Mouse (Mus musculus) forebrain, embryonic 13.5 days (tissue): ENCODE measurements around the gene Maml3. TPM values are rescaled to one million over a fixed set of nuclear protein-coding genes. Genes with fewer than 3 reads are reported as not detected.
A peak's percentile ranks its signal among the peaks of the same experiment; 100 is the strongest.

ENCODE experiments used
- ATAC-seq: fragments of 200-750 bp; cut with Nextera tagmentation; 2 replicates; pipeline ENCODE4 v1.8.0; 2017
- H3K27ac ChIP-seq: fragments of 300-500 bp; sonication (generic); 2 replicates; pipeline ENCODE4 v1.5.1; 2015; ENCODE audit warnings: inconsistent platforms, mild to moderate bottlenecking, moderate library complexity
- H3K27me3 ChIP-seq: fragments of 300-500 bp; sonication (generic); 2 replicates; pipeline ENCODE4 v1.6.1; 2015; ENCODE audit warnings: mild to moderate bottlenecking, inconsistent platforms
- H3K36me3 ChIP-seq: fragments of 300-500 bp; sonication (generic); 2 replicates; pipeline ENCODE4 v1.6.1; 2015; ENCODE audit warnings: mild to moderate bottlenecking, inconsistent platforms; ENCODE audit not compliant: poor library complexity, severe bottlenecking
- H3K4me1 ChIP-seq: fragments of 300-500 bp; sonication (generic); 2 replicates; pipeline ENCODE4 v1.6.1; 2015; ENCODE audit warnings: inconsistent platforms
- H3K4me2 ChIP-seq: fragments of 300-500 bp; sonication (generic); 2 replicates; pipeline ENCODE4 v1.6.1; 2015; ENCODE audit warnings: inconsistent platforms, mild to moderate bottlenecking, moderate library complexity
- H3K4me3 ChIP-seq: fragments of 300-500 bp; sonication (generic); 2 replicates; pipeline ENCODE4 v1.5.1; 2015; ENCODE audit warnings: mild to moderate bottlenecking, inconsistent platforms
- H3K9ac ChIP-seq: fragments of 300-500 bp; sonication (generic); 2 replicates; pipeline ENCODE4 v1.6.1; 2015; ENCODE audit warnings: mild to moderate bottlenecking, inconsistent platforms
- H3K9me3 ChIP-seq: fragments of 300-500 bp; sonication (generic); replicated peaks from 2 replicates; pipeline ENCODE4 v1.6.1; 2016; ENCODE audit warnings: inconsistent platforms
- whole genome bisulfite sequencing: fragments of 180-500 bp; shearing (Covaris S2); methylation state at CpG from one replicate; pipeline ENCODE4 v1.1.7; 2015; 5-methylcytosine and 5-hydroxymethylcytosine counted together
- polyA plus RNA-seq: library from polyadenylated mRNA; unstranded; fragments of >200 nt; fragmentation: Nextera tagmentation; extraction: Ambion mirVana; gene quantifications from 2 replicates; pipeline ENCODE4 v1.2.1, GENCODE M21; 2015

The Maml3 gene
- polyA plus RNA-seq, 1 experiment from 2014 or later: 5.4 TPM

- Histone ChIP-seq H3K9me3 (no peaks in the 10 kb centered on the region), H3K4me3 (no peak overlapping the region), H3K4me2 (no peak overlapping the region), H3K4me1 (peaks cover 23% of the 10 kb centered on the region), H3K27ac (no peak overlapping the region), H3K9ac (no peak overlapping the region), H3K36me3 (no peaks in the 10 kb centered on the region), H3K27me3 (no peaks in the 10 kb centered on the region)
- ATAC-seq: no peak
- WGBS: 99% methylated on average over 3 of the region's 3 CpGs
Measured at GRCm38 (mm10) chr3:51733685-51734084, 371.2 kb downstream of the Maml3 start.

GRCm38 (mm10) chr3:51731949-51732636 lies 372.8 kb downstream of the Maml3 start:
- ATAC-seq: no peak
- Histone ChIP-seq H3K4me2 (no peak overlapping the region), H3K4me1 (peaks cover 30% of the 10 kb centered on the region), H3K27ac (peak overlapping the region; percentile 19), H3K27me3 (no peaks in the 10 kb centered on the region), H3K9me3 (no peaks in the 10 kb centered on the region), H3K9ac (no peak overlapping the region), H3K4me3 (no peak overlapping the region), H3K36me3 (no peaks in the 10 kb centered on the region)
- 81% methylated on average over 16 of the region's 16 CpGs for WGBS

- Histone ChIP-seq H3K27me3 (no peaks in the 10 kb centered on the region), H3K4me1 (peaks cover 30% of the 10 kb centered on the region), H3K9ac (no peak overlapping the region), H3K9me3 (no peaks in the 10 kb centered on the region), H3K4me3 (no peak overlapping the region), H3K4me2 (no peak overlapping the region), H3K27ac (no peak overlapping the region), H3K36me3 (no peaks in the 10 kb centered on the region)
- ATAC-seq: no peak
- 90% methylated on average over 7 of the region's 7 CpGs for WGBS
Measured at GRCm38 (mm10) chr3:51730662-51731061, 374.2 kb downstream of the Maml3 start.

GRCm38 (mm10) chr3:51729109-51729918 lies 375.6 kb downstream of the Maml3 start:
- H3K9me3 ChIP-seq: no peaks in the 10 kb centered on the region
- H3K27ac ChIP-seq: peak overlapping the region; percentile 35
- 0 out of 2 replicates have a peak overlapping the region, but pooled peaks have one; percentile 5 for H3K9ac ChIP-seq
- ATAC-seq: peak; percentile 64
- no peak overlapping the region for H3K4me3 ChIP-seq
- H3K27me3 ChIP-seq: no peaks in the 10 kb centered on the region
- H3K4me2 ChIP-seq: no peak overlapping the region
- WGBS: 44% methylated on average over 14 of the region's 14 CpGs
- H3K36me3 ChIP-seq: no peaks in the 10 kb centered on the region
- H3K4me1 ChIP-seq: peaks cover 30% of the 10 kb centered on the region

GRCm38 (mm10) chr3:51728456-51728855 lies 376.4 kb downstream of the Maml3 start:
- Histone ChIP-seq H3K4me1 (peaks cover 30% of the 10 kb centered on the region), H3K36me3 (no peaks in the 10 kb centered on the region), H3K9me3 (no peaks in the 10 kb centered on the region), H3K4me3 (no peak overlapping the region), H3K9ac (no peak overlapping the region), H3K27ac (no peak overlapping the region), H3K4me2 (no peak overlapping the region), H3K27me3 (no peaks in the 10 kb centered on the region)
- 86% methylated on average over 8 of the region's 12 CpGs for WGBS
- ATAC-seq: no peak

- Histone ChIP-seq H3K36me3 (no peaks in the 10 kb centered on the region), H3K9ac (no peak overlapping the region), H3K9me3 (no peaks in the 10 kb centered on the region), H3K4me1 (peaks cover 30% of the 10 kb centered on the region), H3K27ac (no peak overlapping the region), H3K4me3 (no peak overlapping the region), H3K4me2 (no peak overlapping the region), H3K27me3 (no peaks in the 10 kb centered on the region)
- ATAC-seq: no peak
- 81% methylated on average over 8 of the region's 8 CpGs for WGBS
Measured at GRCm38 (mm10) chr3:51727968-51728367, 376.9 kb downstream of the Maml3 start.

GRCm38 (mm10) chr3:51727487-51727886 lies 377.4 kb downstream of the Maml3 start:
- 72% methylated on average over 3 of the region's 3 CpGs for WGBS
- ATAC-seq: no peak
- Histone ChIP-seq H3K9ac (no peak overlapping the region), H3K27me3 (no peaks in the 10 kb centered on the region), H3K27ac (no peak overlapping the region), H3K4me2 (no peak overlapping the region), H3K36me3 (no peaks in the 10 kb centered on the region), H3K9me3 (no peaks in the 10 kb centered on the region), H3K4me1 (peaks cover 28% of the 10 kb centered on the region), H3K4me3 (no peak overlapping the region)

- WGBS: 96% methylated on average over 6 of the region's 6 CpGs
Measured at GRCm38 (mm10) chr3:51726257-51726656, 378.6 kb downstream of the Maml3 start.

GRCm38 (mm10) chr3:51719982-51720381 lies 384.9 kb downstream of the Maml3 start:
- no peaks in the 10 kb centered on the region for H3K36me3 ChIP-seq
- H3K27me3 ChIP-seq: no peaks in the 10 kb centered on the region
- H3K9me3 ChIP-seq: no peaks in the 10 kb centered on the region
- no peak overlapping the region for H3K4me2 ChIP-seq
- no peak for ATAC-seq
- 76% methylated on average over 1 of the region's 1 CpGs for WGBS
- no peak overlapping the region for H3K4me3 ChIP-seq
- H3K4me1 ChIP-seq: no peaks in the 10 kb centered on the region
- H3K27ac ChIP-seq: no peak overlapping the region
- no peak overlapping the region for H3K9ac ChIP-seq

More at GRCm38 (mm10) chr3:51726257-51726656, 378.6 kb downstream of the Maml3 start:
- no peak for ATAC-seq
- Histone ChIP-seq H3K4me3 (no peak overlapping the region), H3K9me3 (no peaks in the 10 kb centered on the region), H3K27me3 (no peaks in the 10 kb centered on the region), H3K4me2 (no peak overlapping the region), H3K9ac (no peak overlapping the region), H3K4me1 (peaks cover 19% of the 10 kb centered on the region), H3K36me3 (no peaks in the 10 kb centered on the region), H3K27ac (no peak overlapping the region)

- H3K4me2 ChIP-seq: no peak overlapping the region
- no peaks in the 10 kb centered on the region for H3K36me3 ChIP-seq
- no peaks in the 10 kb centered on the region for H3K4me1 ChIP-seq
- H3K27ac ChIP-seq: no peak overlapping the region
- ATAC-seq: no peak
- H3K4me3 ChIP-seq: no peak overlapping the region
- H3K9me3 ChIP-seq: no peaks in the 10 kb centered on the region
- 95% methylated on average over 3 of the region's 3 CpGs for WGBS
- no peaks in the 10 kb centered on the region for H3K27me3 ChIP-seq
- no peak overlapping the region for H3K9ac ChIP-seq
Measured at GRCm38 (mm10) chr3:51719373-51719772, 385.5 kb downstream of the Maml3 start.

- 77% methylated on average over 4 of the region's 4 CpGs for WGBS
- ATAC-seq: no peak
- H3K27me3 ChIP-seq: no peaks in the 10 kb centered on the region
Measured at GRCm38 (mm10) chr3:51717909-51718308, 387.0 kb downstream of the Maml3 start.

GRCm38 (mm10) chr3:51717455-51717854 lies 387.4 kb downstream of the Maml3 start:
- ATAC-seq: no peak
- H3K9me3 ChIP-seq: no peaks in the 10 kb centered on the region
- H3K4me2 ChIP-seq: no peak overlapping the region
- H3K27ac ChIP-seq: no peak overlapping the region
- no peaks in the 10 kb centered on the region for H3K27me3 ChIP-seq
- H3K4me3 ChIP-seq: no peak overlapping the region
- peaks cover 9% of the 10 kb centered on the region; the same call in 1 of the 2 replicates for H3K4me1 ChIP-seq
- H3K9ac ChIP-seq: no peak overlapping the region
- WGBS: 73% methylated on average over 3 of the region's 3 CpGs
- H3K36me3 ChIP-seq: no peaks in the 10 kb centered on the region

More at GRCm38 (mm10) chr3:51717909-51718308, 387.0 kb downstream of the Maml3 start:
- Histone ChIP-seq H3K9me3 (no peaks in the 10 kb centered on the region), H3K27ac (no peak overlapping the region), H3K4me1 (peaks cover 9% of the 10 kb centered on the region; the same call in 1 of the 2 replicates), H3K4me2 (no peak overlapping the region), H3K4me3 (no peak overlapping the region), H3K9ac (no peak overlapping the region), H3K36me3 (no peaks in the 10 kb centered on the region)
